Mouse (Mus musculus): ENCODE data around the gene Ube2f. TPM values are rescaled to one million over a fixed set of nuclear protein-coding genes. Genes with fewer than 3 reads are reported as not detected.

Ube2f gene
- polyA plus RNA-seq, 1 experiment = 31.8 TPM

DNA sequence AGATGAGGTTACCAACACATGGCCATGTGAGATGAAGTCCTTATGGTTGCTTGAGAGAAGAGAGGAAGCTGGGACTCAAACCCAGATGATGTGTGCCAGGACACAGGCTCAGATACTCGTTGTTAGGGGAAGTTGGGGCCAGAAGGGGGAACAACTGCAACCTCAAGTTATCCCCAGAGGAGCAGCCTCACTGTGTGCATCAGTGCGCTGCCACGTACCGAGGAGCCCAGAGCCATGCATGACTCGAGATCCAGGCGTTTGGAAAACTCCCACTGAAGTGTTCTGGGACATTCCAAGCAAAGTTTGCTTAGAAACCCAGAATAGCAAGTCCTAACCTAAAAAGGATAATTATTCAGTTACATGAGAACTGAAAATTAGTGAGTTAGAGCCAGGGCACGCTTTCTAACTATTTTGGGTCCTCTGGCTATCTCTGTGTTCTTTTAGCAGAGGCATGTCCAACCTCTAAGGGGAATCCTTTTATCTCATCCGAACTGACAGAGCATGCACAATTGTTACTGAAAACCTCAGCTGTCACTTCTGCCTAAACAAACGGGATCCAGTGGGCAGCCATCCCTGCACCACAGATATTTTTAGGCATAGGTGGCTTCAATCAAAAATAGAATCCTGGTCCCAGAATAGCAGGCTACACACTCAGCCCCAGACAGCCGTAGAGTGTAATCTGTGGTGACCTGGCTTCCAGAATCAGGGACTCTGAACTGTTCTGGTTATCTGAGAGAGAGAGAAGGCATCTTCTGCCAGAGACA lies 33.4 kb upstream of the Ube2f start:
- DNase-seq (ENCODE audit: low read depth in 1 of 2, low spot score in 2 of 2) = peak; percentile 60 to 61
- Histone ChIP-seq H3K27ac (ENCODE audit: insufficient read depth, low read length) (no peak overlapping the region), H3K4me3 (ENCODE audit: extremely low read depth, insufficient read depth, insufficient read length) (no peak overlapping the region), H3K27me3 (ENCODE audit: control insufficient read depth, insufficient read depth, low read length) (no peaks in the 10 kb centered on the region), H3K36me3 (ENCODE audit: control insufficient read depth, insufficient read depth, low read length) (no peaks in the 10 kb centered on the region), H3K4me1 (ENCODE audit: control insufficient read depth, insufficient read depth, insufficient read length) (peaks cover 12% of the 10 kb centered on the region; the same call in 1 of the 2 replicates)
- no peak for TF ChIP-seq CTCF (IDR thresholded peaks at IDR 0.05; ENCODE audit: extremely low read depth, insufficient read depth, insufficient read length, insufficient replicate concordance)
- no peak for TF ChIP-seq POLR2A (IDR thresholded peaks at IDR 0.05; ENCODE audit: low read depth, low read length)
- 13% methylated on average over 10 of the region's 10 CpGs for WGBS

DNA sequence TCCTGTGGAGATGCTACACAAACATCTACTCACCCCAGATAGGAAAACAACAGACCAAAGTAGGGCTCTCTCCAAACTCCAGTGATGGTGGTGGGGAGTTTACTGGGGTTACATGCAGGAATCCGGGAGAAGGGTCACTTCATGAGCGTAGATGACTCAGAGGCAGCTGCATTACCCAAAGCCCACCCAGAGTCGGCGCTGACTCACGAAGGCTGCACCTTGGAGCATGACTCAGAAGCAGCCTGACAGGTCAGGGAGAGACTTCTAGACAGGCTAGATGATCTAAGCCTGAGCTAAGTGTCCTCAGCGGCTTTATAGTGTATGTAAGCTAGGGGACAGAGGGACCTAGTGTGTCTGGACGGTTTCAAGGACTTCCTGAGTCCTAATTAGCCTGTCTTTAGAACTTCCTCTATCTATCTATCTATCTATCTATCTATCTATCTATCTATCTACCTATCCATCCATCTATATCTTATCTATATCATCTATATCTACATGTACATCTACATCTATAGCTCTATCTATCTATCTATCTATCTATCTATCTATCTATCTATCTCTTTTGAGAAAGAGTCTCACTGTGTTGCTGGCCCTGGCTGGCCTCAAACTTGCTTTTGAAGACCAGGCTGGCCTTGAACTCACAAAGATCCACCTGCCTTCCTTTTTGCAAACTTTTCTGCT lies 30.3 kb upstream of the Ube2f start:
- H3K36me3 ChIP-seq (ENCODE audit: control insufficient read depth, insufficient read depth, low read length) = no peaks in the 10 kb centered on the region
- H3K4me3 ChIP-seq (ENCODE audit: extremely low read depth, insufficient read depth, insufficient read length) = no peak overlapping the region
- H3K27me3 ChIP-seq (ENCODE audit: control insufficient read depth, insufficient read depth, low read length) = no peaks in the 10 kb centered on the region
- H3K4me1 ChIP-seq (ENCODE audit: control insufficient read depth, insufficient read depth, insufficient read length) = peaks cover 12% of the 10 kb centered on the region; the same call in 1 of the 2 replicates
- TF ChIP-seq POLR2A (IDR thresholded peaks at IDR 0.05; ENCODE audit: low read depth, low read length) = no peak
- no peak for TF ChIP-seq CTCF (IDR thresholded peaks at IDR 0.05; ENCODE audit: extremely low read depth, insufficient read depth, insufficient read length, insufficient replicate concordance)
- 91% methylated on average over 7 of the region's 7 CpGs for WGBS
- H3K27ac ChIP-seq (ENCODE audit: insufficient read depth, low read length) = no peak overlapping the region
- no peak for DNase-seq (ENCODE audit: low read depth in 1 of 2, low spot score in 2 of 2)

- Histone ChIP-seq H3K27ac (ENCODE audit: insufficient read depth, low read length) (no peak overlapping the region), H3K4me1 (ENCODE audit: control insufficient read depth, insufficient read depth, insufficient read length) (peaks cover 12% of the 10 kb centered on the region; the same call in 1 of the 2 replicates), H3K36me3 (ENCODE audit: control insufficient read depth, insufficient read depth, low read length) (no peaks in the 10 kb centered on the region), H3K4me3 (ENCODE audit: extremely low read depth, insufficient read depth, insufficient read length) (no peak overlapping the region), H3K27me3 (ENCODE audit: control insufficient read depth, insufficient read depth, low read length) (no peaks in the 10 kb centered on the region)
- no peak for TF ChIP-seq POLR2A (IDR thresholded peaks at IDR 0.05; ENCODE audit: low read depth, low read length)
- TF ChIP-seq CTCF (IDR thresholded peaks at IDR 0.05; ENCODE audit: extremely low read depth, insufficient read depth, insufficient read length, insufficient replicate concordance) = no peak
- WGBS = 41% methylated on average over 3 of the region's 3 CpGs
- DNase-seq (ENCODE audit: low read depth in 1 of 2, low spot score in 2 of 2) = peak; percentile 23 to 45
Observed at GRCm38 (mm10) chr1:91220322-91220672, 29.8 kb upstream of the Ube2f start.

GRCm38 (mm10) chr1:91226562-91226961 lies 23.5 kb upstream of the Ube2f start:
- no peaks in the 10 kb centered on the region for H3K36me3 ChIP-seq (ENCODE audit: control insufficient read depth, insufficient read depth, low read length)
- no peak for DNase-seq (ENCODE audit: low read depth in 1 of 2, low spot score in 2 of 2)
- H3K4me1 ChIP-seq (ENCODE audit: control insufficient read depth, insufficient read depth, insufficient read length) = no peaks in the 10 kb centered on the region; the same call in 1 of the 2 replicates
- no peak overlapping the region for H3K27ac ChIP-seq (ENCODE audit: insufficient read depth, low read length)
- no peak overlapping the region for H3K4me3 ChIP-seq (ENCODE audit: extremely low read depth, insufficient read depth, insufficient read length)
- TF ChIP-seq POLR2A (IDR thresholded peaks at IDR 0.05; ENCODE audit: low read depth, low read length) (no peak), CTCF (IDR thresholded peaks at IDR 0.05; ENCODE audit: extremely low read depth, insufficient read depth, insufficient read length, insufficient replicate concordance) (no peak)
- 85% methylated on average over 4 of the region's 4 CpGs for WGBS
- H3K27me3 ChIP-seq (ENCODE audit: control insufficient read depth, insufficient read depth, low read length) = no peaks in the 10 kb centered on the region

DNA sequence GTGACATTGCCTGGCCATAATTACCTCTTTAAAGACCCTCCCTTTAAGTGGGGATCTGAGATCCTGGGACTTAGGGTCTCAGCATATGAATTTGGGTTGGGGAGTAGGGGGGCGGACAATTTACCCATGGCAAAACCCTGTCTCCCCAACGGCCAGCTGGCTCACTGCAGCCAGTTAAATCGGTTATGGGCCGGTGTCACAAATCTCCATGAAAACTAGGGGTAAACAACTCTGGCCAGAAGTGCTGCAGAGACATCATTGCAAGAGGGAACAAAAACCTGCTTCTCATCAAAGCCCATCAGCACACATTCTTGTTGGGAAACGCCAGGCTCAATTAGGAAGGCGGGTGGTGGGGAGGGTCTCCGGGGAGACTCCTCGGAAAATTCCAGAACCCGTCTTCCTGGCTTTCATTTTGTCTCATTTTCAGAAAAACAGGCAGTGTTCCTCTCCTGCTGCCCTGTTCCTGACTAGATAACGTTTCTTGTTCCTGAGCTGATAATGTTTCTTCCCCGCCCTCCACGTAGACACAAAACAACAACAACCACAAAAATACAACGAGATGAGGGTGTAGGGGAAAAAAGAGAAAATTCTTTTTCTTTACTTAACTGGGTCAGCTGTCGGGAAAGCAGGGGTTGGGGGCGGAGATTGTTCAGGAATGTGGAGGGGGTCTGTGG lies 22.6 kb upstream of the Ube2f start:
- H3K27me3 ChIP-seq (ENCODE audit: control insufficient read depth, insufficient read depth, low read length) = no peaks in the 10 kb centered on the region
- no peak for DNase-seq (ENCODE audit: low read depth in 1 of 2, low spot score in 2 of 2)
- no peak overlapping the region; the same call in 1 of the 2 replicates for H3K27ac ChIP-seq (ENCODE audit: insufficient read depth, low read length)
- no peaks in the 10 kb centered on the region for H3K36me3 ChIP-seq (ENCODE audit: control insufficient read depth, insufficient read depth, low read length)
- WGBS = 80% methylated on average over 15 of the region's 15 CpGs
- no peaks in the 10 kb centered on the region; the same call in 1 of the 2 replicates for H3K4me1 ChIP-seq (ENCODE audit: control insufficient read depth, insufficient read depth, insufficient read length)
- no peak for TF ChIP-seq CTCF (IDR thresholded peaks at IDR 0.05; ENCODE audit: extremely low read depth, insufficient read depth, insufficient read length, insufficient replicate concordance)
- no peak for TF ChIP-seq POLR2A (IDR thresholded peaks at IDR 0.05; ENCODE audit: low read depth, low read length)
- no peak overlapping the region for H3K4me3 ChIP-seq (ENCODE audit: extremely low read depth, insufficient read depth, insufficient read length)

DNA sequence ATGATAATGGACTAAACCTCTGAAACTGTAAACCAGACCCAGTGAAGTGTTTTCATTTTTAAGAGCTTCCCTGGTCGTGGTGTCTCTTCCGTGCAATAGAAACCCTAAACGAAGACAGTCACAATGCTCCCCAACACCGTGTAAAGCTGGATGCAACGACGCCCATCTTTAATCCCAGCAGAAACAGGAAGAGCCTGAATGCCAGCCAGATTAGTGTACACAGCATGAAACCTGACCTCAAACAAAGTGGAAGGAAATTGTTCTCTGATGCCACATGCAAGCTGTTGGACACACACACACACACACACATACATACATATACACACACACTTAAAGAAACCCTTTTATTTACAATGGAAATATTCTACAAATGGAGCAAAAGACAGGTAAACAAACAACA lies 19.0 kb upstream of the Ube2f start:
- no peaks in the 10 kb centered on the region; the same call in 1 of the 2 replicates for H3K4me1 ChIP-seq (ENCODE audit: control insufficient read depth, insufficient read depth, insufficient read length)
- no peak for TF ChIP-seq POLR2A (IDR thresholded peaks at IDR 0.05; ENCODE audit: low read depth, low read length)
- TF ChIP-seq CTCF (IDR thresholded peaks at IDR 0.05; ENCODE audit: extremely low read depth, insufficient read depth, insufficient read length, insufficient replicate concordance) = no peak
- no peak for DNase-seq (ENCODE audit: low read depth in 1 of 2, low spot score in 2 of 2)
- no peak overlapping the region for H3K4me3 ChIP-seq (ENCODE audit: extremely low read depth, insufficient read depth, insufficient read length)
- no peak overlapping the region for H3K27ac ChIP-seq (ENCODE audit: insufficient read depth, low read length)
- H3K27me3 ChIP-seq (ENCODE audit: control insufficient read depth, insufficient read depth, low read length) = no peaks in the 10 kb centered on the region
- 32% methylated on average over 6 of the region's 6 CpGs for WGBS
- no peaks in the 10 kb centered on the region for H3K36me3 ChIP-seq (ENCODE audit: control insufficient read depth, insufficient read depth, low read length)
